Mouse (Mus musculus) lung, adult 2 months (tissue): ENCODE data around the gene Stard7.

ENCODE experiments used
- CTCF ChIP-seq: fragments of 200-500 bp; IDR thresholded peaks from 2 replicates; pipeline ENCODE4 v1.5.1; 2011; ENCODE audit warnings: mild to moderate bottlenecking, low read length, control low read depth; ENCODE audit not compliant: insufficient read depth
- POLR2A ChIP-seq: fragments of 200-500 bp; IDR thresholded peaks from 2 replicates; pipeline ENCODE4 v1.6.1; 2011; ENCODE audit warnings: low read depth, mild to moderate bottlenecking, control low read depth, low read length, borderline replicate concordance; ENCODE audit errors: extremely low read depth

DNA sequence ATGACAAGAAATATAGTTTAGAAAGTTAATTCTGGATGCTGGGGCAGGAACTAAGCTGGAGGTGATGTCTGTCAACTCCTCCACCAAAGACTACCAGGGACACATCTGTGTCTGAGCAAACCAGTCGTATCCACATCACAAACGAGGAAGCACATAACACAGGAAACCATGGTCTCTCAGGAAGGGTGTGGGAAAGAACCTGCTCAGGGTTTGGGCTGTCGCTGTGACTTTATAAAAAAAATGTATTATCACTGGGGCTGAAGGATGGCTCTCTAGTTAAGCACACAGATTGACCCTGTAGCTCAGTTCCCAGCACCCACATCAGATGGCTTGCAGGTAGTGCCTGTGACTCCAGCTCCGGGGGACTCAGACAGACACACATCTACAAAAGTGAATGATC is 49.1 kb downstream of the Stard7 start:
- TF ChIP-seq CTCF (no peak), POLR2A (no peak)
